Mouse (Mus musculus): ENCODE results near the gene Tmtc1. TPM values are rescaled to one million over a fixed set of nuclear protein-coding genes. Genes with fewer than 3 reads are reported as not detected.

The Tmtc1 gene
- total RNA-seq, 2 experiments from 2014 or later = 46.0 to 52.6 TPM

GRCm38 (mm10) chr6:148384111-148384895 lies 59.9 kb downstream of the Tmtc1 start:
- intact Hi-C loops (cut with DNase I; ENCODE audit: low total_unique reads) = no loop called here
- DNase-seq = peak; percentile 43

- no peak for DNase-seq
- intact Hi-C loops (cut with DNase I; ENCODE audit: low total_unique reads) = no loop called here
These were observed 62.9 kb downstream of the Tmtc1 start for GRCm38 (mm10) chr6:148381163-148381782.

GRCm38 (mm10) chr6:148375618-148376209 lies 68.5 kb downstream of the Tmtc1 start:
- no peak for DNase-seq
- intact Hi-C loops (cut with DNase I; ENCODE audit: low total_unique reads) = no loop called here

GRCm38 (mm10) chr6:148375015-148375414 lies 69.2 kb downstream of the Tmtc1 start:
- no peak for DNase-seq
- intact Hi-C loops (cut with DNase I; ENCODE audit: low total_unique reads) = no loop called here

GRCm38 (mm10) chr6:148373444-148373843 lies 70.7 kb downstream of the Tmtc1 start:
- intact Hi-C loops (cut with DNase I; ENCODE audit: low total_unique reads) = no loop called here
- no peak for DNase-seq

- DNase-seq = no peak
- intact Hi-C loops (cut with DNase I; ENCODE audit: low total_unique reads) = no loop called here
These were observed 73.0 kb downstream of the Tmtc1 start for GRCm38 (mm10) chr6:148371223-148371622.

GRCm38 (mm10) chr6:148367094-148367539 lies 77.1 kb downstream of the Tmtc1 start:
- intact Hi-C loops (cut with DNase I; ENCODE audit: low total_unique reads) = no loop called here
- no peak for DNase-seq

GRCm38 (mm10) chr6:148366629-148367028 lies 77.6 kb downstream of the Tmtc1 start:
- intact Hi-C loops (cut with DNase I; ENCODE audit: low total_unique reads) = no loop called here
- no peak for DNase-seq

- no peak for DNase-seq
- intact Hi-C loops (cut with DNase I; ENCODE audit: low total_unique reads) = no loop called here
These were observed 81.0 kb downstream of the Tmtc1 start for GRCm38 (mm10) chr6:148363162-148363561.

- DNase-seq = no peak
- intact Hi-C loops (cut with DNase I; ENCODE audit: low total_unique reads) = no loop called here
These were observed 81.7 kb downstream of the Tmtc1 start for GRCm38 (mm10) chr6:148362475-148362874.

- intact Hi-C loops (cut with DNase I; ENCODE audit: low total_unique reads) = no loop called here
- no peak for DNase-seq
These were observed 84.8 kb downstream of the Tmtc1 start for GRCm38 (mm10) chr6:148359348-148359905.

GRCm38 (mm10) chr6:148358580-148359246 lies 85.5 kb downstream of the Tmtc1 start:
- no peak for DNase-seq
- intact Hi-C loops (cut with DNase I; ENCODE audit: low total_unique reads) = no loop called here

GRCm38 (mm10) chr6:148356141-148356540 lies 88.0 kb downstream of the Tmtc1 start:
- DNase-seq = no peak
- intact Hi-C loops (cut with DNase I; ENCODE audit: low total_unique reads) = no loop called here

GRCm38 (mm10) chr6:148354509-148355474 lies 89.4 kb downstream of the Tmtc1 start:
- intact Hi-C loops (cut with DNase I; ENCODE audit: low total_unique reads) = no loop called here
- DNase-seq = peak; percentile 51

- intact Hi-C loops (cut with DNase I; ENCODE audit: low total_unique reads) = no loop called here
- no peak for DNase-seq
These were observed 90.1 kb downstream of the Tmtc1 start for GRCm38 (mm10) chr6:148354151-148354508.

- intact Hi-C loops (cut with DNase I; ENCODE audit: low total_unique reads) = no loop called here
- no peak for DNase-seq
These were observed 99.2 kb downstream of the Tmtc1 start for GRCm38 (mm10) chr6:148345001-148345400.

- intact Hi-C loops (cut with DNase I; ENCODE audit: low total_unique reads) = no loop called here
- DNase-seq = no peak
These were observed 102.0 kb downstream of the Tmtc1 start for GRCm38 (mm10) chr6:148342191-148342590.

- intact Hi-C loops (cut with DNase I; ENCODE audit: low total_unique reads) = no loop called here
These were observed 102.4 kb downstream of the Tmtc1 start for GRCm38 (mm10) chr6:148341765-148342164.

More at GRCm38 (mm10) chr6:148341765-148342164, 102.4 kb downstream of the Tmtc1 start:
- DNase-seq = no peak
